Mouse (Mus musculus) embryonic facial prominence, embryonic 14.5 days (tissue): ENCODE measurements around the gene Col16a1. TPM values are rescaled to one million over a fixed set of nuclear protein-coding genes. Genes with fewer than 3 reads are reported as not detected.

Source experiments
- ATAC-seq: fragments of 200-750 bp; cut with Nextera tagmentation; 2 replicates; pipeline ENCODE4 v1.8.0; 2017; ENCODE audit warnings: low read depth, moderate number of reproducible peaks, moderate TSS enrichment
- DNase-seq: peaks from one replicate; pipeline ENCODE4 v3.0.0-alpha.2; 2015; ENCODE audit warnings: low spot score
- H3K27ac ChIP-seq: fragments of 300-500 bp; sonication (generic); replicated peaks from 2 replicates; pipeline ENCODE4 v1.5.1; 2014; ENCODE audit warnings: low read depth, mild to moderate bottlenecking, low read length, moderate library complexity
- H3K27me3 ChIP-seq: fragments of 300-500 bp; sonication (generic); replicated peaks from 2 replicates; pipeline ENCODE4 v1.6.1; 2014; ENCODE audit warnings: low read length; ENCODE audit not compliant: control insufficient read depth, insufficient read depth
- H3K36me3 ChIP-seq: fragments of 300-500 bp; sonication (generic); 2 replicates; pipeline ENCODE4 v1.6.1; 2014; ENCODE audit warnings: low read length, mixed read lengths; ENCODE audit not compliant: control insufficient read depth, insufficient read depth
- H3K4me1 ChIP-seq: fragments of 300-500 bp; sonication (generic); 2 replicates; pipeline ENCODE4 v1.6.1; 2014; ENCODE audit warnings: antibody characterized with exemption, low read length; ENCODE audit not compliant: control insufficient read depth, insufficient read depth
- H3K4me2 ChIP-seq: fragments of 300-500 bp; sonication (generic); 2 replicates; pipeline ENCODE4 v1.6.1; 2014; ENCODE audit warnings: low read depth, mild to moderate bottlenecking, low read length, moderate library complexity, mixed read lengths
- H3K4me3 ChIP-seq: fragments of 300-500 bp; sonication (generic); 2 replicates; pipeline ENCODE4 v1.5.1; 2014; ENCODE audit warnings: low read depth, mild to moderate bottlenecking, low read length
- H3K9ac ChIP-seq: fragments of 300-500 bp; sonication (generic); 2 replicates; pipeline ENCODE4 v1.6.1; 2014; ENCODE audit warnings: low read depth, mild to moderate bottlenecking, low read length, moderate library complexity, mixed read lengths
- H3K9me3 ChIP-seq: fragments of 300-500 bp; sonication (generic); 2 replicates; pipeline ENCODE4 v1.6.1; 2016; ENCODE audit warnings: low read length; ENCODE audit not compliant: control insufficient read depth
- WGBS: fragments of 180-500 bp; shearing (Covaris S2); extraction: QIAGEN DNeasy Blood & Tissue Kit; methylation state at CpG from one replicate; pipeline ENCODE4 v1.1.7; 2014; 5-methylcytosine and 5-hydroxymethylcytosine counted together
- polyA plus RNA-seq: library from polyadenylated mRNA; unstranded; fragments of >200 nt; fragmentation: Nextera tagmentation; extraction: Ambion mirVana; gene quantifications from 2 replicates; pipeline ENCODE4 v1.2.1, GENCODE M21; 2014

Gene Col16a1
- polyA plus RNA-seq, 1 experiment from 2014 or later: 188 TPM

GRCm38 (mm10) chr4:130130082-130130481 lies 82.4 kb downstream of the Col16a1 start:
- no peaks in the 10 kb centered on the region for H3K27me3 ChIP-seq
- H3K4me3 ChIP-seq: no peak overlapping the region
- ATAC-seq (no peak), DNase-seq (no peak)
- H3K9ac ChIP-seq: no peak overlapping the region
- H3K4me1 ChIP-seq: 0 out of 2 replicates have a peak, but pooled peaks cover 5% of the 10 kb centered on the region
- H3K27ac ChIP-seq: no peak overlapping the region
- H3K9me3 ChIP-seq: no peaks in the 10 kb centered on the region
- 72% methylated on average over 10 of the region's 10 CpGs for WGBS
- no peak overlapping the region for H3K4me2 ChIP-seq
- peaks cover 33% of the 10 kb centered on the region for H3K36me3 ChIP-seq

GRCm38 (mm10) chr4:130130641-130131350 lies 83.2 kb downstream of the Col16a1 start:
- Histone ChIP-seq H3K9me3 (no peaks in the 10 kb centered on the region), H3K4me2 (no peak overlapping the region), H3K27ac (no peak overlapping the region), H3K27me3 (no peaks in the 10 kb centered on the region), H3K36me3 (peaks cover 26% of the 10 kb centered on the region), H3K4me1 (0 out of 2 replicates have a peak, but pooled peaks cover 5% of the 10 kb centered on the region), H3K4me3 (no peak overlapping the region), H3K9ac (no peak overlapping the region)
- WGBS: 53% methylated on average over 13 of the region's 13 CpGs
- DNase-seq (no peak), ATAC-seq (peak; percentile 55)

- Histone ChIP-seq H3K9ac (no peak overlapping the region), H3K9me3 (no peaks in the 10 kb centered on the region), H3K4me1 (0 out of 2 replicates have a peak, but pooled peaks cover 5% of the 10 kb centered on the region), H3K4me3 (no peak overlapping the region), H3K36me3 (peaks cover 18% of the 10 kb centered on the region), H3K27me3 (0 out of 2 replicates have a peak, but pooled peaks cover 3% of the 10 kb centered on the region), H3K4me2 (no peak overlapping the region), H3K27ac (no peak overlapping the region)
- DNase-seq (no peak), ATAC-seq (no peak)
- 91% methylated on average over 7 of the region's 7 CpGs for WGBS
Measured at GRCm38 (mm10) chr4:130131448-130132105, 83.9 kb downstream of the Col16a1 start.

GRCm38 (mm10) chr4:130133399-130133798 lies 85.8 kb downstream of the Col16a1 start:
- H3K4me2 ChIP-seq: no peak overlapping the region
- H3K4me1 ChIP-seq: 0 out of 2 replicates have a peak, but pooled peaks cover 5% of the 10 kb centered on the region
- no peak overlapping the region for H3K4me3 ChIP-seq
- WGBS: 32% methylated on average over 6 of the region's 6 CpGs
- ATAC-seq: no peak
- H3K9ac ChIP-seq: no peak overlapping the region
- H3K36me3 ChIP-seq: peaks cover under 1% of the 10 kb centered on the region; the same call in 1 of the 2 replicates
- H3K27me3 ChIP-seq: peaks cover 16% of the 10 kb centered on the region
- no peak overlapping the region for H3K27ac ChIP-seq
- no peaks in the 10 kb centered on the region for H3K9me3 ChIP-seq
- DNase-seq: peak; percentile 30

GRCm38 (mm10) chr4:130138441-130139213 lies 91.0 kb downstream of the Col16a1 start:
- ATAC-seq: peak; percentile 85
- Histone ChIP-seq H3K9ac (peak overlapping the region; percentile 51), H3K4me1 (peaks cover 7% of the 10 kb centered on the region; the same call in 1 of the 2 replicates)

GRCm38 (mm10) chr4:130139214-130139492 lies 91.5 kb downstream of the Col16a1 start, which contains the start of gene Hcrtr1:
Gene Hcrtr1 (minus strand): TSS chr4:130139359.
- Histone ChIP-seq H3K4me2 (peak within 1 kb of the TSS; percentile 74), H3K27ac (no peak within 1 kb of the TSS), H3K4me3 (peak within 1 kb of the TSS; percentile 38), H3K4me1 (peaks cover 7% of the 10 kb centered on the region; the same call in 1 of the 2 replicates), H3K9ac (peak within 1 kb of the TSS; percentile 51), H3K27me3 (peaks cover 48% of the 10 kb centered on the region), H3K9me3 (no peaks in the 10 kb centered on the region), H3K36me3 (no peaks in the 10 kb centered on the region)
- WGBS: 0% methylated on average over 10 of the region's 15 CpGs
- no peak for ATAC-seq
- DNase-seq: no peak

More at GRCm38 (mm10) chr4:130138441-130139213, 91.0 kb downstream of the Col16a1 start:
- under 1% methylated on average over 37 of the region's 57 CpGs for WGBS
- Histone ChIP-seq H3K27me3 (peaks cover 48% of the 10 kb centered on the region), H3K27ac (no peak overlapping the region), H3K9me3 (no peaks in the 10 kb centered on the region), H3K4me3 (peak overlapping the region; percentile 38), H3K4me2 (peak overlapping the region; percentile 74), H3K36me3 (no peaks in the 10 kb centered on the region)
- DNase-seq: peak; percentile 71

GRCm38 (mm10) chr4:130140992-130141402 lies 93.4 kb downstream of the Col16a1 start:
- peak; percentile 18 for DNase-seq
- Histone ChIP-seq H3K9ac (no peak overlapping the region), H3K9me3 (no peaks in the 10 kb centered on the region), H3K4me2 (no peak overlapping the region), H3K4me3 (no peak overlapping the region), H3K36me3 (no peaks in the 10 kb centered on the region), H3K4me1 (peaks cover 7% of the 10 kb centered on the region; the same call in 1 of the 2 replicates), H3K27me3 (peaks cover 48% of the 10 kb centered on the region), H3K27ac (no peak overlapping the region)
- peak; percentile 37; the same call in 1 of the 2 replicates for ATAC-seq
- 50% methylated on average over 9 of the region's 9 CpGs for WGBS

GRCm38 (mm10) chr4:130141786-130142185 lies 94.1 kb downstream of the Col16a1 start:
- H3K9ac ChIP-seq: no peak overlapping the region
- DNase-seq: no peak
- no peaks in the 10 kb centered on the region for H3K9me3 ChIP-seq
- 66% methylated on average over 3 of the region's 3 CpGs for WGBS
- H3K36me3 ChIP-seq: no peaks in the 10 kb centered on the region
- H3K4me1 ChIP-seq: peaks cover 7% of the 10 kb centered on the region; the same call in 1 of the 2 replicates
- no peak overlapping the region for H3K4me3 ChIP-seq
- no peak for ATAC-seq
- H3K27me3 ChIP-seq: peaks cover 45% of the 10 kb centered on the region
- H3K4me2 ChIP-seq: no peak overlapping the region
- H3K27ac ChIP-seq: no peak overlapping the region
